Mouse (Mus musculus): ENCODE results near the gene Olfr90. TPM values are rescaled to one million over a fixed set of nuclear protein-coding genes. Genes with fewer than 3 reads are reported as not detected.
A peak's percentile ranks its signal among the peaks of the same experiment; 100 is the strongest.

The Olfr90 gene
- total RNA-seq, 2 experiments from 2014 or later: not detected

- no peak for DNase-seq (ENCODE audit: low spot score in 2 of 2)
Measured at GRCm38 (mm10) chr17:37062101-37062641, 26.1 kb downstream of the Olfr90 start.

- DNase-seq (ENCODE audit: low spot score in 2 of 2): no peak
Measured at GRCm38 (mm10) chr17:37061435-37061834, 26.9 kb downstream of the Olfr90 start.

- no peak for DNase-seq (ENCODE audit: low spot score in 2 of 2)
Measured at GRCm38 (mm10) chr17:37056957-37057356, 31.3 kb downstream of the Olfr90 start.

GRCm38 (mm10) chr17:37051745-37052144 is 36.6 kb downstream of the Olfr90 start:
- DNase-seq (ENCODE audit: low spot score in 2 of 2): no peak

GRCm38 (mm10) chr17:37050876-37051275 is 37.4 kb downstream of the Olfr90 start:
- no peak for DNase-seq (ENCODE audit: low spot score in 2 of 2)

- peak; percentile 47 to 70 for DNase-seq (ENCODE audit: low spot score in 2 of 2)
Measured at GRCm38 (mm10) chr17:37050399-37050798, 37.9 kb downstream of the Olfr90 start.

- peak; percentile 59 to 76 for DNase-seq (ENCODE audit: low spot score in 2 of 2)
Measured at GRCm38 (mm10) chr17:37049570-37050310, 38.6 kb downstream of the Olfr90 start.

GRCm38 (mm10) chr17:37048383-37048782 is 39.9 kb downstream of the Olfr90 start:
- DNase-seq (ENCODE audit: low spot score in 2 of 2): no peak

- DNase-seq (ENCODE audit: low spot score in 2 of 2): no peak
Measured at GRCm38 (mm10) chr17:37047981-37048380, 40.3 kb downstream of the Olfr90 start.

- no peak for DNase-seq (ENCODE audit: low spot score in 2 of 2)
Measured at GRCm38 (mm10) chr17:37047332-37047976, 40.8 kb downstream of the Olfr90 start.

GRCm38 (mm10) chr17:37046312-37047112 is 41.8 kb downstream of the Olfr90 start:
- peak; percentile 45 to 65 for DNase-seq (ENCODE audit: low spot score in 2 of 2)

- DNase-seq (ENCODE audit: low spot score in 2 of 2): peak; percentile 68 to 81
Measured at GRCm38 (mm10) chr17:37045611-37046311, 42.5 kb downstream of the Olfr90 start, which contains the start of gene Gabbr1. TSS of gene Gabbr1 (plus strand) at chr17:37045966.

- no peak for DNase-seq (ENCODE audit: low spot score in 2 of 2)
Measured at GRCm38 (mm10) chr17:37044651-37045244, 43.6 kb downstream of the Olfr90 start.

- DNase-seq (ENCODE audit: low spot score in 2 of 2): no peak
Measured at GRCm38 (mm10) chr17:37039127-37039894, 49.0 kb downstream of the Olfr90 start.

Other genes with a start within 250 kb of the Olfr90 start
- not detected for gene Trim15, start 221.3 kb downstream of the Olfr90 start, total RNA-seq (2021)
- under 1 TPM; 0.20 to 0.80 TPM for gene Trim10, start 218.9 kb downstream of the Olfr90 start, total RNA-seq (2021)
- gene Trim40, start 198.4 kb downstream of the Olfr90 start, total RNA-seq (2021): not detected
- not detected for gene Trim31, start 190.4 kb downstream of the Olfr90 start, total RNA-seq (2021)
- under 1 TPM in 1 of 2 experiments, not detected in 1; 0.29 TPM for gene Rnf39, start 145.6 kb downstream of the Olfr90 start, total RNA-seq (2021)
- 10 to 100 TPM; 66.6 to 72.8 TPM for gene Ppp1r11, start 136.8 kb downstream of the Olfr90 start, total RNA-seq (2021)
- 10 to 100 TPM; 29.2 to 32.9 TPM for gene Znrd1, start 129.9 kb downstream of the Olfr90 start, total RNA-seq (2021)
- gene Znrd1as, start 129.9 kb downstream of the Olfr90 start, total RNA-seq (2021): 1 to 10 TPM; 7.1 to 9.2 TPM
- not detected for gene 2410137M14Rik, start 107.3 kb downstream of the Olfr90 start, total RNA-seq (2021)
- gene H2-M5, start 99.0 kb downstream of the Olfr90 start, total RNA-seq (2021): under 1 TPM; 0.23 to 0.25 TPM
- gene Zfp57, start 87.3 kb downstream of the Olfr90 start, total RNA-seq (2021): 10 to 100 TPM in 1 of 2 experiments, 1 to 10 TPM in 1; 8.7 to 10.1 TPM
- gene Mog, start 65.1 kb downstream of the Olfr90 start, total RNA-seq (2021): not detected
- gene Gabbr1, start 42.5 kb downstream of the Olfr90 start, total RNA-seq (2021): 10 to 100 TPM; 24.2 to 25.4 TPM
- not detected for gene Olfr91, start 9.8 kb upstream of the Olfr90 start, total RNA-seq (2021)
- gene Olfr92, start 31.6 kb upstream of the Olfr90 start, total RNA-seq (2021): not detected
- gene Olfr93, start 73.0 kb upstream of the Olfr90 start, total RNA-seq (2021): not detected
- not detected for gene Ubd, start 105.4 kb upstream of the Olfr90 start, total RNA-seq (2021)
- gene Olfr94, start 112.5 kb upstream of the Olfr90 start, total RNA-seq (2021): not detected
- gene Olfr95, start 124.6 kb upstream of the Olfr90 start, total RNA-seq (2021): not detected
- gene Olfr96, start 131.6 kb upstream of the Olfr90 start, total RNA-seq (2021): not detected
- not detected for gene Olfr97, start 148.8 kb upstream of the Olfr90 start, total RNA-seq (2021)
- not detected for gene Olfr98, start 175.2 kb upstream of the Olfr90 start, total RNA-seq (2021)
- 1 to 10 TPM; 1.6 to 2.1 TPM for gene H2-M3, start 181.7 kb upstream of the Olfr90 start, total RNA-seq (2021)
- not detected for gene Olfr99, start 195.0 kb upstream of the Olfr90 start, total RNA-seq (2021)
- not detected for gene Olfr101, start 215.8 kb upstream of the Olfr90 start, total RNA-seq (2021)
- not detected for gene Olfr102, start 228.6 kb upstream of the Olfr90 start, total RNA-seq (2021)

Measured in gastrocnemius, postnatal 4 days (tissue).